Mouse (Mus musculus) spleen, adult 2 months (tissue): Measurements from ENCODE around the gene Tmem233.

ENCODE experiments used
- CTCF ChIP-seq: fragments of 200-500 bp; IDR thresholded peaks from 2 replicates; pipeline ENCODE4 v1.5.1; 2011; ENCODE audit warnings: mild to moderate bottlenecking, inconsistent platforms; ENCODE audit not compliant: insufficient read depth, insufficient read length, insufficient replicate concordance; ENCODE audit errors: extremely low read depth
- POLR2A ChIP-seq: fragments of 200-500 bp; IDR thresholded peaks from 2 replicates; pipeline ENCODE4 v1.6.1; 2011; ENCODE audit warnings: low read depth, low read length, inconsistent platforms

DNA sequence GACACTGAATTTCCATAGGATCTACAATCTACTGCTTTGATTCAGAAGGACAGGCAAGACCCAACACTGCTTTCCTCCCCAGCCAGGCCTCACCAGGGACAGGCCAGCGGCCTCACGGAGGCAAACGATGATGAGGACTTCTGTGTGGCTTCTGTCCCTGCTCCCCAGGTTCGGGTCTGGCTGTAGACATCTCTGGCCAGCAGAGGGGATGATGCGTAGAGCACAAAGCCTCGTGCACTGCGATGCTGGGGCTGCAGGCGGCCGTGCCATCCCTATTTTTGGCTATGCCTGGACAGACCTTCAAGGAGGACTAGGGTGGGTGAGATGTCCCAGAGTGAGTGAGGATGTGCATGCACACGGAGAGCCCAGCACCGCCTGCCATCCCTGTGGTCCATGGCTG is 68.8 kb downstream of the Tmem233 start:
- no peak for TF ChIP-seq POLR2A
- TF ChIP-seq CTCF = no peak
